Mouse (Mus musculus) R1 (cell line): Measurements from ENCODE around the gene Tmed1.
"Not testable (repeated sequence)": the region's sequence is repeated elsewhere in the genome, so short reads cannot be mapped to it uniquely, and the experiment has no call there.

ENCODE experiments used
- DNase-seq: peaks from one replicate; pipeline ENCODE4 v3.0.0-alpha.2; 2018; ENCODE audit warnings: low read depth, low spot score

The Tmed1 gene

GRCm38 (mm10) chr9:21525937-21526633 is 16.0 kb upstream of the Tmed1 start, which contains the start of gene AB124611:
AB124611 (plus strand) TSS chr9:21526176.
- DNase-seq: no peak

GRCm38 (mm10) chr9:21525142-21525936 is 15.3 kb upstream of the Tmed1 start:
- DNase-seq: no peak

- peak; percentile 76 for DNase-seq
Observed at GRCm38 (mm10) chr9:21518690-21519089, 8.6 kb upstream of the Tmed1 start.

GRCm38 (mm10) chr9:21517947-21518495 is 8.0 kb upstream of the Tmed1 start:
- DNase-seq: no peak

- DNase-seq: peak; percentile 71
Observed at GRCm38 (mm10) chr9:21513466-21513865, 3.4 kb upstream of the Tmed1 start.

- no peak for DNase-seq
Observed at GRCm38 (mm10) chr9:21511052-21511451, 1.0 kb upstream of the Tmed1 start.

GRCm38 (mm10) chr9:21510689-21511015 is 600 bp upstream of the Tmed1 start:
- DNase-seq: no peak

- no peak for DNase-seq
Observed at GRCm38 (mm10) chr9:21508871-21509404, 1.1 kb downstream of the Tmed1 start.

GRCm38 (mm10) chr9:21507753-21508430 is 2.2 kb downstream of the Tmed1 start:
- no peak for DNase-seq

GRCm38 (mm10) chr9:21505767-21506166 is 4.3 kb downstream of the Tmed1 start:
- no peak for DNase-seq

- DNase-seq: no peak
Observed at GRCm38 (mm10) chr9:21503352-21503751, 6.7 kb downstream of the Tmed1 start.

GRCm38 (mm10) chr9:21498284-21498902 is 11.7 kb downstream of the Tmed1 start:
- DNase-seq: no peak

GRCm38 (mm10) chr9:21497664-21498063 is 12.4 kb downstream of the Tmed1 start:
- no peak for DNase-seq

GRCm38 (mm10) chr9:21497050-21497542 is 13.0 kb downstream of the Tmed1 start:
- peak; percentile 35 for DNase-seq

GRCm38 (mm10) chr9:21496308-21497049 is 13.6 kb downstream of the Tmed1 start:
- DNase-seq: no peak

- DNase-seq: no peak
Observed at GRCm38 (mm10) chr9:21494726-21495125, 15.3 kb downstream of the Tmed1 start.

GRCm38 (mm10) chr9:21493907-21494306 is 16.1 kb downstream of the Tmed1 start:
- DNase-seq: peak; percentile 43

- DNase-seq: peak; percentile 86
Observed at GRCm38 (mm10) chr9:21490696-21491095, 19.4 kb downstream of the Tmed1 start.

- not testable (repeated sequence) for DNase-seq
Observed at GRCm38 (mm10) chr9:21488246-21488645, 21.8 kb downstream of the Tmed1 start.

GRCm38 (mm10) chr9:21484065-21484464 is 26.0 kb downstream of the Tmed1 start:
- DNase-seq: no peak
